Mouse (Mus musculus): ENCODE data around the gene Asic2.
"Not testable (repeated sequence)": the region's sequence is repeated elsewhere in the genome, so short reads cannot be mapped to it uniquely, and the experiment has no call there.

The Asic2 gene

DNA sequence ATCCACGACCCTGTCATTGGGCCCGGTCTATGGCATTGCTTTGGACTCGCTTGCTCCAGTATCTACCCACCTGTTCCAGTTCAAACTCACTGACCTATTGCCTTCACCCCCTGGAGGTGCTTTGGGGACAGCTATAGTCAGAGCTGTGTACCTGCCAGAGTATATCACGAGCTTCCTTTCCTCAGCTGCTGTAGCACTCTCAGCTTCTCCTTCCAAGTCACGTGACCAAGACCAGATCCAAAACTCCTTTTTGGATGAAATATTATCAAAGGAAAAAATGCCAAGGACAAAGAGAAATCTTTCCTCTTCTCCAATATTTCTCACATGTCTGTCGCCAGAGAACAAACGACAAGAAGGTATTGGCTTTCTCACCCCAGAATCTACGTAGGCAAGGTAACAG is 645.8 kb downstream of the Asic2 start:
- no peak for DNase-seq (ENCODE audit: low spot score)

DNA sequence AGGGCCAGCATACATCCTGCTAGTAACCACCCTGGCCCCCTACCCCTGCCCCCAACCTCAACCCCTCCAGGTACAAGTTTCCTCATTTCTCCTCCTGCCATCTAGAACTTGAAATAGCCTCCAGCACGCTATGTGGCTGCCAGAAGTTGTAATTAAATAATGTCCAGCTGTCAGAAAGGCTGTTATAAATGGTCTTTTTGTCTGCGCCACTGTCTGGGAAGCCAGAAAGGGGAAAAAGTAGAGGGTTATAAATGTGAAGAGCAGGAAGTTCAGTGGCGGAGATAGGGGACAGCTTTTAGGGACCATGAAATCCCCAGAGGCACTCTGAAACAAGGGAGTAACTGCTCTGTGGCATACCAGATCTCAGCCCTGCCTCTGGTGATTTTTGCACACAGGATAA is 678.2 kb downstream of the Asic2 start:
- DNase-seq (ENCODE audit: low spot score), result no peak

DNA sequence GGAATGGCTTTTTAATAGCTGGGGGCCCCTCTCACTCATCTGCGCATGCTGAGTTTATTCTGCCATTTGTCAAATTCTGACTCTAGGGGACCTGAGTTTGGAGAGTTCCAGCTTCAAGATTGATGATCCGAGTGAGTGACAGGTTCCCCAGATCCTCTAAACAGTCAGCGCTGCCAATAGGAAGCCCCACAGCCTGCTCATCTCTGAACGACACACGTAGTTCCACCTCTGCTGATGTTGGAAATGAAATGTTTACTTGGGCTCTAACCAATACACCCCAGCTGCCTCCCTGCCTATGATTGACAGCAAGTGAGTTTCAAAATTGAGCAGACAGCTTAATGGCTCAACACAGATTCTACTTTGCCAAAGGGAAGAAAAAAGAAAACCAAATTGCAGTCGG is 685.1 kb downstream of the Asic2 start:
- no peak for DNase-seq (ENCODE audit: low spot score)

DNA sequence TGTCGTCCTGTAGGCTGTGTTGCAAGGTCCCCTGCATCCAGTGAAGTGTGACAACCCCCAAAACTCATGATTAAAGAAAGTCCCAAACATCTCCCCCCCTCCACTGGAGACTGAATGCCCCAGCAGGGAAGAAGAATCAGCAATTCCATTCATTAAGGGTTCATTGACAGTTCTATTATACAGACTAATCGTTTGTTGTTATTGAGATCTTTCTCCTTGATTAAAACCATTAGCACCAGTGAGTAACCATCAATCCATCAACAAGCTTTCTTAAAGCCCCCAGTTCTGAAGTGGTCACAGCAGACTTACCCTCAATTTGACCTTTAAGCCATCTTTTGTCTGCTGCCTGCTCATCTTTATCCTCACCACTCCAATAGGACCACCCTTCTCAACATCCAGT is 688.2 kb downstream of the Asic2 start:
- DNase-seq (ENCODE audit: low spot score), result no peak

DNA sequence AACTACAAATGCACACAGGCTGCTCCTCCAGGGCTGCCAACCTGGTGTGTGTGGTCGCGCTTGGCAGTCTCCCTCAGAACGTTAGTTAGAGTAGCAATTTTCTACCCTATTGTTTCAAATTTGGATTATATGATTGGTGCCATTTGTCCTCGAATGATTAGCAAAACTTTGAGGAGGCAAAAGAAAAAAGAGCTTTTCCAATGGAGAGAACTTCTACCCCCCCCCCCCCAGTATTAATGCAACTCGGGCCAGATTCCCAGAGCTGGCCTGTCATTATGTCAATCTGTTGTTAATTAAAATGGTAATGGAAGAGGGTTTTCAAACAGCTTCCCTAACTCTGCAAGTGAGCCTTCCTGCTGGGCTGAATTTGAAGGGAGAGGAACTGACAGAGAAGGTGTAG is 690.9 kb downstream of the Asic2 start:
- DNase-seq (ENCODE audit: low spot score), result no peak

DNA sequence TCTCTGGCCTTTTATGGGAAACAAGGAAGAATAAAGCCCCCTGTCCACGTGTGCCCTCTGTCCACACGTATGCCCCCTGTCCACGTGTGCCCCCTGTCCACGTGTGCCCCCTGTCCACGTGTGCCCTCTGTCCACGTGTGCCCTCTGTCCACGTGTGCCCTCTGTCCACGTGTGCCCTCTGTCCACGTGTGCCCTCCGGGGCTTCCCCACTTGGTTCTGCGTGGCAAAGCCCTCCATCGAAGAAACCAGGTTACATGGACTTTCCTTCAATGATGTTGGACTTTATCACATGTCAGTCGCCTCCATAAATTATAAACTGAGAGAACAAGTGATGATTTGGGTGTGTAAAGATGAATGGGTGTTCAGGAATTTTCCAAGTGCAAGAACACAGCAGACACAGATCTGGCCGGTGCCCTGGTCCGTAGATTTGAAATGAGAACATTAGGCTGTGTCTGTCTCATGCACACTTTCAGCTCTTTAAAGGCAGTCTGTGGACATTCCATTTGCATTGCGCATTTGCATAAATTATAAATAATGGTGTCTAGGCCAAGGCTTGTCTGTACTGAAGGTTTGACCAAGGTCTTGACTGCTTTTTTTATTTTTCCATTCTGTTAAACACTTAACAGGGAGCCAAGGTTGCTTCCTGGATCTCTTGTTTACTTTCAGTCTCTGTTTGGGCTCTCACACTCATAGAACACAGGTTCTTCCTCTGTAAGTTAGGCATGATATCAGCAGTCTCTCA is 695.4 kb downstream of the Asic2 start:
- DNase-seq (ENCODE audit: low spot score), result no peak

DNA sequence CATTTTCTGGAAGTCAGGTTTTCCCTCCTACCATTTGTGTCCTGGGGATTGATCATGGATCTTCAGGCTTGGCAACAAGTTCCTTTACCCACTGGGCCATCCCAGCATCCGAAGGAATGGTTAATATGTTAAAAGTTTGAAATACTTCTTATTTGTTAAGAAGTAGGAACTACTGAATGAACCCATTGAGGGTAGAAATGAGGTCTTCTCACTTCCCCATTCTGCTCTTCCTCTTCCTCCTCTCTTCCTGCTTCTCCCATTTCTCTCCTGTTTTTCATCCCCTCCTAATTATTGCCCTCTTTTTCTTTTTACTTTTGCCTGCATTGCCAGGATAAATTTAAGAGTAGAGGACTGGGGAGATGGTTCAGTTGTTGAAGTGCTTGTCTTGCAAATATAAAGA is 696.8 kb downstream of the Asic2 start:
- DNase-seq (ENCODE audit: low spot score), result no peak

DNA sequence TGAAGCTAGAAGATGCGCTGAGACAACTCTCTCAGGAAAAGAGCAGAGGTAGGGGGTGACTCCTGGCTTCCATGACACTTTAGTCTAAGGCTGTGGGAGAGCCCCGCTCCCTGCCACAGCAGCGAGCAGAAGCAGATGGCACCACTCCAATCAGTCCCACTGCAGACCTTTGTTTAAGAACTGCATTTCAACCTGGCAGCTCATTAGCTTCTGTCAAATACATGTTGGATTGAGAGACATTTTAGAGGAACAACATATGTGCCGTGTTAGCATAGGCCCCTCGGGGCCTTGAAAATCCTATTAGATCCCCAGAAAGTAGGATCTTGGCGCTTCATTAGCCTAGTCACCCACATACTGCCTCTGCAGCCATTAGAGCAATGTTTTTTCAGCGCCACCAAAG is 697.7 kb downstream of the Asic2 start:
- no peak for DNase-seq (ENCODE audit: low spot score)

DNA sequence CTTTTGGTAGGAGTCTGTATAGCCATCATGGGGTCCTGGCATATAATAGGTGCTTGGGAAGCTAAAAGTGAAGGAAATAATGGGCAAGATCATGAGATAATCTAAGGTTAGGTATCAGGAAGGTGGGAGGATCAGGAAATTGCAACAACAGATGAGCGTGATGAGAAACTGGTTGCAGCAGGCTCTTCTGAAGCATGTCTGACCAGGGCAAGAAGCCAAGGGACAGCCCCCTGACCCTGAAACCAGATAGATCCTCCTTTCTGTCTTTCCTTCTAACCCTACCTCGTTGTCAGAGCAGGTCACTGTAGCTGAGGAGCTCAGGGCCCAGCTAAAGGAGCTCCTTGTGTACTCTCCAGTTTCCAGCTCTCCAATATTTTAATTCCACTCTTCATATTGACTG is 704.5 kb downstream of the Asic2 start:
- DNase-seq (ENCODE audit: low spot score), result no peak

DNA sequence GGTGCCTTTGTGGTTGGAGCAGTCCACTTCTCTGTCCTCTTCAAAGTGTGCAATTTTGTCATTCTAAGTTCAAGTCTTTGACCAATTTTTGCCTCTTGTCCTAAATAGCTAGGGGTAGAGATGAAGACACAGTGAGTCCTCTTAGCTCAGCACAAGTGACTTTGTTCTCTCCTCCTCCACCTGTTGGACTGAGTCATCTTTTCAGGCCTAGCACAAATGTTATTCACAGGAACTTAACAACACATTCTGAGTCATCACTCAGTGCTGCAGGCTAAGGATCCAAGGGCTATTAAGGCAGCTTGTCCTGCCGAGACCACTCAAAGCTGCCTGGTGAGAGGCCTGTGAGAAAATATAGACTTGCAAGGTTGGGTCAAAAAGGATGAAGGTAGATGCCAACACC is 705.1 kb downstream of the Asic2 start:
- DNase-seq (ENCODE audit: low spot score), result no peak

DNA sequence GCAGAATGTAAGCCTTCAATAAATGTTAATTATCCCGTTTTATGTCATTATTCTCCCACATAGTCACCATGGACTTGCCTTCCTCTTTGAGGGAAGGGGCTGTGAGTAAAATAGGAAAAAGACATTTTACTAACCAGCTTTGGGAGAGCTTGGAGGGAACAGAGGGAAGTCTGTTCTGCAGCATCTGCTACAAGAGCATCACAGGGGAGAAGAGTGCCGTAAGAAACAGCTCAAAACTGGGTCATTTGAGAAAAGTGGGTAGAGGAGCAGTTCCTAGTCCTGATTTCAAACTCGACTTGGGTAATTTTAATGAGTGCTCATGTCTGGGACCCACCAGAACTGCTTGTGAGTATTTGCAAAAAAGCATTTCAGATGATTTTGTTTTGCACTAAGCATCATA is 707.0 kb downstream of the Asic2 start:
- DNase-seq (ENCODE audit: low spot score), result no peak

DNA sequence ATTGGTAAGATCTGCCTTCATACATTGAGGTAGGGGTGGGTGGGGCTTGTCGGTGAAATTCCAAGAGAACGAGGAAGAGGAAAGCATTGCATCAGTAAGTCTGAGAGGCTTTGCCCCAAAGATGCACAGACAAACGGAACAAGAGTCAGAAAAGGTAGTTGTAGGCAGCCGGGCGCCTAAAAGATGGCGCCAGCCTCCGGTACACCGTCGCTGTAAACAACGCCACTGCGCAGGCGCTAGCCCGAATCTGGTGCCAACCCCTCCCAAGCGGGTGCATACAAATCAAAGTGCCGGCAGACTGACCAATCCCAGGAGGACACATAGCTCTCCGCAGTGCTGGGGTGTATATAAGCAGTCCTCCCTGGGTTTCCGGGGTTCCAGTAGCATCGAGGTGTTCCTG is 727.1 kb downstream of the Asic2 start:
- DNase-seq (ENCODE audit: low spot score), result not testable (repeated sequence)

DNA sequence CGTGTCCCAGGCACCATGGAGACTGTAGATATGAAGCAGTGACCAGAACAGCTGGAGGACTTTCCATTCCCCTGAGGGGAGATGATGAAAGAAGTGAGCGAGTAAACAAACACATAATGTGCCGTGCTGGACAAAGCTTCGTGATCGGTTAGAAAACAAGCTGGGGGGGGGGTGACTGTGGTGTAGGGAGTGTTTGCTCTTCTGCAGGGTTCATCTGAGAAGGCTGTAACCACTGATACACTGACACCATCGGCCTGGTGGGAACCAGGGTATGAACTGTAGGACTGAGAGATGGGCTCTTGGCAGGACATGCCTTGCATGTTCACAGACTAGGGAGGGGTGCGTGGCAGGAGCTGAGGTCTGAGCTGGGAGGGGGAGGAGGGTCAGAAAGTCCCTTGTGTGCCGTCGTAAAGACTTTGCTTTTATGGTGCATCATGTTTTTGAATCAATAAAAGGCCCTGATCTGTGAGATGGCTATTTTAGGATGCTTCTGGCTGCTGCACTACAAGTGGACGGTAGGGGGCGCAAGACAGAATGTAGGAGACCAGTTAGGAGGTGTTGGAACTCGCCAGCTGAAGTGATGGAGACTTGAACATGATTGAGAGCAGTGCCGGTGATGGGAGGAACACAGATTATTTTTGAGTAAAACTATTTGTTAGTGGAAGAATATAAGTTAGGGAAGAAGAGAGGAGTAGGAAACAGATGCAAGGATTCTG is 728.1 kb downstream of the Asic2 start:
- peak; percentile 38 for DNase-seq (ENCODE audit: low spot score)

DNA sequence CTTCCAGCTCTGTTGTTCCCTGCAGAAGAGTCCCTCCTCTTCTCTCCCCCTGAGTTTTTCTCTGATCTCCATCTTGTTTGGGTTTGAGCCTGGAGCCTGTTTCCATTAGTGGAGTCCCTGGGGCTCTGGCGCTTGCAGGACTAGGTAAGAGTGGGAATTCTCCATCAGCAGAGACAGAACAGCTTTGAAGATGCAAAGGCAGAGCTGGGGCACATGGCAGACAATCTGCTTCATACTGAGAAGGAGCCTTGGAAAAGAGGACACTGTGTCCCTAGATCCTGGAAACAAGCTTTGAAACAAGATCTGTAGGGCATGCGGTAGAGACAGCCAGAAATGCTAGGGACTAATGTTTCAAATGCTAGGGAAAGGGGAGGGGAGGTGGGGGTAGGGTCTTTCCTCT is 729.2 kb downstream of the Asic2 start:
- no peak for DNase-seq (ENCODE audit: low spot score)

DNA sequence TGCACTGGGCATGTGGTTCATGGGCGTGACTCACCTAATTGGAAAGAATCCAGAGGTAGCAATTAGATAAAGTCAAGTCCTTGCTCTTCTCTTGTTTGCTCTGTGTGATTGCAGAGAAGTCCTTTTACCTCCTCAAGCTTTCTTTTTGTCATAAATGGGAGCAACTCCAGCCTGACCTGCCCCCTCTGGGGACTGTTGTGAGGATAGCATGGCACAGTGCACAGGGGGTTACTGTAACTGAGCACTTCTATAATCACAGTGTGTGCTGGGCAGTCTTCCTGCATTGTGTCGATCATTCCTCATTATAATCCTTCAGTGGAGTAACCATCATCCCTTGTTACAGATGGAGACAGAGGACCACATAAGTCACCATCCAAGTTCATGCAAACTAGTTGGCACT is 732.2 kb downstream of the Asic2 start:
- no peak for DNase-seq (ENCODE audit: low spot score)

DNA sequence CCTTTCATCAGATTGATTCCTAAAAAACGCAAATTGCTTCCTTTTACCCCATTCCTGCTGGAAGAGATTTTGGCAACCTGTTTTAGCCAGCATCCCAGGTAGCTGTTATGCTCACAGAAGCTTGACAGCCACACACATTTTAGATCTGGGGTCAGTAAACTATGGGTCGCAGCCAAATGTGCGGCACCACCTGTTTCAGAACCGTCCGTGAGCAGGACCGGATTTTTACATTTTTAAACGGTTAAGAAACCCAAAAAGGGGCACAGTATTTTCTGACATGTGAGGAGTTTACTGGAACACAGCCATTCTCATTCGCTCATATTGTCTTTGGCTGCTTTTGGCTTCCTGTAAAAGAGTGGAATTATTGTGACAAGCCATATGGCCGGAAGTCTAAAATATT is 744.9 kb downstream of the Asic2 start:
- no peak for DNase-seq (ENCODE audit: low spot score)

DNA sequence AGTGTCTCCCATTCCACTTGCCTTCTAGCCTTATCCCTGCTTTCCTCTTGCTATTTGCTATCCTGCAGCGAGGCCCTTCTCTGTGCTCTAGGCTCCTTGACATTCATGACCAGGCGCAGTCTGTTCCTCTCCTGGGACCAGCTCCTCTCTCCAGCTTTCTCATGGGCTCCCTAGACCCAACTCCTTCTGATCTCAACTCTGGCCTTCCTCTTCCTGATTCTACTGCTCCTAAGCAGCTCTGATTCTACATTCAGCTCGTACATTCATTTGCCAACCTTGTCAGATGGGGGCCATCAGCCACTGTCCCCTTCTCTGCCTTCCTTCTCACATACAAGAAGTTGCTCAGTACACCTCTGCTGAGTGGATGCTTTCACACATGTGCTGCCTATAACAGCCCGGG is 747.5 kb downstream of the Asic2 start:
- DNase-seq (ENCODE audit: low spot score), result no peak

DNA sequence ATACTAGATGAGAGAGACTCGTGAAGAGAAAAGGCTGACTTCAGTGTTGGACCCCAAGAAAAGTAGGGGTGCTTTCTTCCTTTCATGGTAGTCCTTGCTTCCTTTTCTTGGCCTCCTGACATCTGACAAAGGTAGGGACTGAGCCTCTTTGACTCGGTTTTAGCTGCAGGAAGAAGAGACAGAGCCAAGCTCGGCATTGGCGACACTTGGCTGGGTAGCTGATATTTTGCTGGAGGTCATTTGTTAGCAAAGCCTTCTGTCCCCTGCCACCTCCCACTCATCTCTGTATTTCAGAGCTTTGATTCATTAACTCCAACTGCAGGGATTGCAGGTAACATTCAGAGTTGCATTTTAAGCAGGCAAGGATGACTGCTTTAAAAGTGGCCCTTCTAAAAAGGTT is 762.8 kb downstream of the Asic2 start:
- DNase-seq (ENCODE audit: low spot score), result no peak

DNA sequence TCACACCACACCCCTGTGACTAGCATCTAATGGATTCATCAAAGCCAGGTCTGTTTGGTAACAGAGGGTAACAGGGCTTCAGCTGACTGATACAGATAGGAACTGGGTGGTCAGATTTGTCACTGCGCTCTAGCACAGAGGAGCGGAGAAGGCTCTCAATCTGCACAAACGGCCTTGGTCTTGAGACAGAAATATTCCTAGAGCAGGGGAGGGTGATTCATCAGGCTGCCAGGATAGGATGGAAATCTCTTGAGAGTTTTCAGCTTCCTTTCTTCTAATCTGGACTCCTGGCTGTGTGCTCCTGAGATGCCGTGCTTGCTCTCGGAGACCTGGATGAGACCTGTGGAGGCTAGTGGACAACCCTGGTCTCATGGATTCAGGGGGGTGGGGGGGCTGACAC is 765.7 kb downstream of the Asic2 start:
- no peak for DNase-seq (ENCODE audit: low spot score)

DNA sequence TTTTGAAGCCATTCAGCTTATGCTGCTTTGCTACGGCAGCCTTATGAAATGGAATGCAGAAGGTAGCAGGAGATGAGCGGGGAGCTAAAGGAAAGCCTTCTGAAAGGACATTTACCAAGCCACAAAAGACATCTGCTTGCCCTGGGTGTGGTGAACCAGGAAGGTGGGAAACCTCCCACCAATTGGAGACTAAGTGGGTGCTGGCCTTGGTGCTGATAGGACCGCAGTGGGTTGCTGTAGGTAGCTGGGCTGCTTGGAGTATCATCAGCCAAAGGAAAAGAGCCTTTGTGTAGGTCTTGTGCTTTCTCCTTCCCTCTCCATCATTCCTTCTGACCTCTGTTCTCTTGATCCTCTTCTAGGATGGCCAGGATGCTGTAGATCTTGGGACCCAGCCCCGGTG is 774.4 kb downstream of the Asic2 start:
- no peak for DNase-seq (ENCODE audit: low spot score)

DNA sequence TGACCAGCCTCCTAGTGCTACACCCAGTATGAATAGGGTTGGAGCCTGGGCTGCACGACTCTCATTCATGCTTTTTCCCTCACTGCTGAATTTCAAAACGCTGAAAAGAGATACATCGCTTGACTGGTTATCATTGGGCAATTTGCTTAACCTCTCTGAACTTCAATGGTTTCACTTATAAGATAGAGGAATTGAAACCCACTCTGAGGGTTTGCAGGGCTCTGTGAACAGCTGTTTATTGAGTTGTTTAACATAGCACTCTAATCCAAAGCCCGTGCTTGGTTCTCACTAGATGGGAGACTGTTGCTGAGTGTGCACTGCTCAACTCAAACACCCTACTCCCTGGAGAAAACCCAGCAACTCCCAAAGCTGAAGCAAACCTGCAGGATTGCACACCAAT is 776.1 kb downstream of the Asic2 start:
- no peak for DNase-seq (ENCODE audit: low spot score)

DNA sequence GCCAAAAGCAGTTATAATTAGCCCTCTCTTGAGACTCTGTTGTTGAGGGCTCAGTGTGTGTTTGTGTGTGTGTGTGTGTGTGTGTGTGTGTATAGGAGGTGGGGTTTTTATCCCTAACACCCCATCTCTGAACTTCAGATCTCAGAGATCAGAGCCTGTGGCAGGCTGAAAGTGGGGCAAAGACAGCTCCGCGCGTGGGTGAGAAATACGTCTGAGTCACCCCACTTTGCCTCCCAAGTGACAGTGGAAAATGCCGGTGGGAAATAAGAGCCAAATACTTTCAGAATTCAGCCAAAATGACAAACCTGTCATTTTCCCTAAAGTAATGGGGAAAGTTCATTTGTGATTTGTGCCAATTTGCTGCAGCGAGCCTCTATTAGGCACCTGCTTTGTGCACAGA is 779.2 kb downstream of the Asic2 start:
- DNase-seq (ENCODE audit: low spot score), result no peak

DNA sequence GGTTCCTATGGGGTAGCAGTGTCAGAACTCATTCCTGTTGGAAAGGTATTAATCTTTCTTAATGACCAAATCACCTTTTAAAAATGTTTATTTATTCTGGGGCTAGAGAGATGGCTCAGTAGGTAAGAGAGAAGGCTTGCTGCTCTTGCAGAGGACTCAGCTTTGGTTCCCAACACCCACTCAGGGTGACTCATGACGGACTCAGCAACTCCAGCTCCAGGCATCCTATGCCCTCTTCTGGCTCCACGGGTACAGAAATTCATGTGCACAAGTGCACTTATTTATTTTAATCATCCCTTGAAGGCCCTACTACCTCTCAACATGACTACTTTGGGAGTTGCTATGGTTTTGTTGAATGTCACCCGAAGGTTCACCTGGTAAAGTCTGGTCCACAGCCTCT is 780.4 kb downstream of the Asic2 start:
- DNase-seq (ENCODE audit: low spot score), result no peak

DNA sequence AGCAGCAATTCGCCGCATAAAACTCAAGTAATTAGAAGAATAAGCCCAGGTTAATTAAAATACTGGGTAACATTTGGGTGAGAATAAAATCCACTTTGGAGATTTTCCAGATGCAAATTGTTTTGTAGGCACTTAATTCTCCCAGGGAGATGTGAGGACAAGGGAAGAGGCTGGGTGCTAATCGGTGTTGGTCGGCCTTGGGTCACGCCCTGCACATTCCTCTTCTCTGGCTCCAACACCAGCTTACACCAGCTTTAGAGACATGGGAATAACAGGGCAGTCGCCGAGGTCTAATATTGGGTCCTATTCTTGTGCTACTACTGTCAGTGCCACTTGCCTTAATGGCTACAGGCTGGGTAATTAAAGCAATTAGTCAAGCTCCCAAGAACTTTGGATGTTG is 783.5 kb downstream of the Asic2 start:
- DNase-seq (ENCODE audit: low spot score), result no peak

Measured in lung, postnatal 25 days (tissue).